Mouse (Mus musculus): ENCODE results near the gene Dus1l. TPM values are rescaled to one million over a fixed set of nuclear protein-coding genes. Genes with fewer than 3 reads are reported as not detected.
"Not testable (repeated sequence)": the region's sequence is repeated elsewhere in the genome, so short reads cannot be mapped to it uniquely, and the experiment has no call there.

Gene Dus1l
- total RNA-seq, 2 experiments from 2014 or later = 22.4 to 30.3 TPM

DNA sequence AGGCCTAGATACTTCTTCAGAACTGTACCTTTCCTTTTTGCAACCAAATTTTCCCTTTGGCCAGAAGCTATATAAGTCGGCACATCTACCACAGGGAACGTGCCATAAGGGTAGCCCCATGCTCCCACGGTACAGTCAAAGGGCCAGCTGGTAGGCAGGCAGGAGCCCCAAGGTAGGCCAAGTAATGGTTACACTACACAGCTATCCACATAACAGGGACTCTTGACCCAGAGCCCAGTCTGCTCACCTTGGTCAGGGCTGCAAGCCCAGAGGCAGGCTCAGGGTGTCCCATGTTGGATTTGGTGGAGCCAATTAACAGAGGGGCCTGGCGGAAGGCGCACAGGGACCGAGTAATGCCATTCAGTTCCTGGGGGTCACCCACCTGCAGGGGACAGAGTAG lies 23.4 kb upstream of the Dus1l start:
- no peak for DNase-seq

DNA sequence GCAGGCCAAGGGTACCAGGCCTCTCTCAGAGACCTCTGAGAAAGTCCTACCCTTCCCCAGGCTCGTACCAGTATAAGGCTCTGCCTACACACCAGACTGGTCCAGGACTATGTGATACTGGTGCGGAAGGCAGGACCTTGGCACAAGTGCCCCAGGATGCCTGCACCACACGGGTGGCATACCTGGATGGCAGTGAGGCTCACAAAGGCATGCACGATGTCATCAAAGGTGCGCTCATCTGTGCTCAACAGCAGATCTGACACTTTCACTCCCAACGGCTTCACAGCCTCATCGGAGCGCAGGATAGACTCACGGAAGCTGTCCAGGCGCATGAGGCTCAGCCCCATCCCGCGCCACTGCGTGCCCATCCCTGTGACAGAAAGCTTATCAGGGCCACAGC lies 22.0 kb upstream of the Dus1l start:
- DNase-seq = no peak

DNA sequence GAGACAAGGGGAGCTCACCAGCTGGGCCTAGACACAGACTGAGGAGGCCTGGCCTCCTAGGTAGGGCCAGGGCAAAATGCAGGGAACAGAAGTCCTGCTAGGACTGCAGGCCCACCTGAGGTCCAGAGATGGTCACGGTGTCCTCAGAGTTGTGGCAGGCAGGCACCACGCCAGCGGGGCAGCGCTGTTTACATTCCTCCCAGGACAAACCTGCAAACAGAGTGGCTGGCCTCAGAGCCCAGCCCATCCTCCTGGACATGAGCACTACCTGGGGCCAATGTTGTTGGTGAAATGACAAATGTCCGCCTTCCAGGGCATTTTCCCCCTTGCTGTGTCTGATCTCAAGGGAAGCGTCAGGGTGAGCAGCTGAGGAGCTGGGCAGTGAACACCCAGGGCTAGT lies 21.2 kb upstream of the Dus1l start:
- no peak for DNase-seq

DNA sequence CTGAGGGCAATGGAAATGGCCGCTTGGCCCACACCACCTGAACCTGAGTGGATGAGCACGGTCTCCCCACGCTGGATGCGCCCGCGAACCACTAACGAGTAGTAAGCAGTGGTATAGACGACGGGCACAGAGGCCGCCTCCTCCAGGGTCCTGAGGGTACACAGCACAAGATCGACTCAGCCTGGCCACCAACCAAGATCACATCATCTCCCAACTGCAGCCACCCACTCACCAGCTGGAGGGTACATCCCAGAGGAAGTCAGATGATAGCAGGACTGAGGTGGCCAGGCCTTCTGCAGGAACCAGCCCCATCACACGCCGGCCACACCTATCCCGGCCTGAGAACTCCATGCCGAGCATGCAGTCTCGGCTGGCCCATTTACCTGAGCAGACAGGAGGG lies 15.9 kb upstream of the Dus1l start:
- no peak for DNase-seq

DNA sequence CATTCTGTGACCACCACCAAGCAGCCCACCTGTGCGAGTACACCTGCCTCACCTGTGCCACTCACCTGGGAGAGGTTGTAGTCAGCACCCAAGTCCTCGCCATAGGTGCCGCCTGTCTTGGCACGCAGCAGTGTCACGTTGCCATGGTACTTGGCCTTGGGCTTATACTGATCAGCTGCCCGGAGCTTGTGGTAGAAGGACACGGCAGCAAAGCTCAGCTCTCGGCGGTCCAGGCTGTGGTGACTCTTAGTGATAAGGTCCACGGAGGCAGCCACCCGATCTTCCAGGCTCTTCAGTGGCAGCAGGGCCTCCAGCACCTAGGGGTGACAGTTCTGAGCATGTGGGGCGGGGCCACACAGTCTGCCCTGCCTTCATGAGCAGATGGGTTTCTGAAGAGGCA lies 11.8 kb upstream of the Dus1l start:
- DNase-seq = no peak

DNA sequence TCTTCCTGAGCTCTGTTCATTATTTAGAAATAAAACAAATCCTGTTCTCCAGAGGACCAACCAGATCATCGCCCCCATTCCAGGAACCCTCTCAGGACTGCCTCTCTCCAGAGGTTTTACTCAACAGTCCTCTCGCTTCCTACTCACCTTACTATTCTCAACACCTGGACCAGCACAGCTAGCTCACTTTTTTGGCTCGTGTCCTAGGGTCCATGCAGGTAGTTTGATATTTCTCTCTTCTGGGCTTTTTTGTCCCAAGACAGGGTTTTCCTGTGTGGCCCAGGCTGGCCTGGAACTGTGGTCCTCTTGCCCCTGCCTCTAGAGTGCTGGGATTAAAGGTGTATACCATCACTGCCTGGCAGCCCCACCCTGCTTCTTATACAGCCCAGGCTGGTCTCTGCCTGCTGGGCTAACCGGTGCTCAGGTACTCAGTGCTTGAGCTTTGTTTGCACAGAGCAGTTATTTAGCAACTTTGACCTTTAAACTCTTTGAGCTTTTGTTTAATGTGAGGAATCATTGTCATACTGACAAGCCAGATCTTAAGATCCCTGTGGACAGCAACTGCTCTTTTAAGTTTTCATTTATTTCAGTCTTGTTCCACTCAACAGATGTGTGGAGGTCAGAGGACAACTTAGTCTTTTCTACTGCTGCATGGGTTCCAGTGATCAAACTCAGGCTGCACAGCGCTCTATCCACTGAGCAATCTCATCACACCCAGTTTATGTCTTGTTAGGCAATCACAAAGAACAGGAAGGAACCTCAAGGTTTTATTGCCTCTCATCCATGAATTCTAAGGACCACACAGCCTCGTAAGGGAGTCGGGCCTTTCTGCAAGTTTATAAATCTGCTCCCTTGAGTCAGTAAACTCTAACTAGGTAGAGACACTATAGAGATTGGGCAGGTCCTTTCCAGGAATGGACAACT lies 9.4 kb upstream of the Dus1l start:
- no peak for DNase-seq

DNA sequence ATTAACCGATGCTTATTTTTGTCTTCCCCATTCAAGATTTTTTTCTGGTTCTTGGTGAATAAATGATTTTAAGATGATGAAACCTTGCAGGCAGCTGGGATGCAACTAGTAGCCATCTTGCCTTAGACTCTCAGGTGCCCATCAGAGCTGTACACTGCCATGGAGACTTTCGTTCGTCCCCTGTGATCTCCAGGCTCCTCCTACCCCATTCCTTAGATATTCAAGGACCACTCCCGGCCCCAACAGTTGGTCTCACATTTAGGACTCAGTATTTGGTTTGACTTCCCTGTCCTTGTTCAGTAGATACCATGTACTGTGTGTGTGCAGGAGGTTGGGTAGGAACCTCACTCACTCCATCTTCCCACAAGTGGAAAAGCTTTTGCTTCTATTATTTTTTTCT lies 8.6 kb upstream of the Dus1l start:
- DNase-seq = no peak

DNA sequence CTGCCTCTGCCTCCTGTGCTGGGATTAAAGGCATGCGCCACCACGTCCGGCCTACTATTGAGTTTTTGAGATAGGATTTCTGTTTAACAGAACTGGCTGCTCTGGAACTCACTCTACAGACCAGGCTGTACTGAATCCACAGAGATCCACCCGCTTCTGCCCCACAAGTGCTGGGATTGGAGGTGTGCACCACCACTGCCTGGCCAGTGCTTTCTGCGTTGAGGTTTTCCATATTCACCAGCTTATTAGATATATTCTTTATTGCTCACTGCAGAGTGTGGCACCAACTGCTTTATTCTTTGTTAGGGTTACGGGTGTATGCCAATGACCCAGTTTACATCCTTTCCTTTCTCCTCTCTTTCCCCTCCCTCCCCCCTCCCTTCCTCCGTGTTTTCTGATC lies 8.1 kb upstream of the Dus1l start:
- no peak for DNase-seq

DNA sequence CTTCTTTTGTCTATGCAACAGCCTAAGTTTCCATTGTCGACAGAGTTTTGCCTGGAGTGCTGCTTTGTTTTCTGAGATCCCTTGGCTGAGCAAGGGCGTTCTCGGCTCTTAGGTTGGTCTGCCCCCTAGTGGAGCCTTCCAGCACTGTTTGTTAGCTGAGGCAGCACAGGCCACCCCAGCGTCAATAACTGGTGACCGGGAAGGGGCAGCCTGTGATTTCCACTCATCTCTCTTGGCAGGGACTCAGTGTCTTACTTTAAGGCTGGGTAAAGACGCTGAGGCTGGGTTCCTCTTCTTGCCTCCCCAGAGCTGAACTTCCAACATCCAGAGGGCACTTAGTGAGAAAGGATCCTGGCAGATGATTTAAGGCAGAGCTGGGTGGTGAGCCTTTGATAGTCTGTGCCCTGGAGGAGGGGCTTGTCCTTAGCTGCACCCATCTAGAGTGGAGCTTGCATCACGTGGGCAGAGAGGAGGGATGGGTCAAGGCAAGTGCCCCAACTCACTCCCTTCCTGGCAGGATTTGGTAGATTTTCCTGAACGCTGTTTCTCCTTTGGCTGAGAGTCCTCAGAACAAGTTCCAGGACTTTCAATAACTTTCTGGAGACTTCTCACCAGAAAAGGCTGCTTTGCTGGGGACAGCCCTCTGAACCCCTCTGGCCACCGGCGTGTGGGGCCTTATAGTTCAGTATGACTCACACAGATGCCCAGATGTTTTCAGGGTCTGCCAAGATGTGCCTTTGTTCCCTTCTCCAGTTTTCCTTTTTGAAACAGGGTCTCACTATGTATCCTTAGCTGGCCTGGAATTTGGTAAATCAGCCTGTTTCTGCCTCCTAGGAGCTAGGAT lies 4.1 kb upstream of the Dus1l start:
- DNase-seq = peak; percentile 92 to 95

DNA sequence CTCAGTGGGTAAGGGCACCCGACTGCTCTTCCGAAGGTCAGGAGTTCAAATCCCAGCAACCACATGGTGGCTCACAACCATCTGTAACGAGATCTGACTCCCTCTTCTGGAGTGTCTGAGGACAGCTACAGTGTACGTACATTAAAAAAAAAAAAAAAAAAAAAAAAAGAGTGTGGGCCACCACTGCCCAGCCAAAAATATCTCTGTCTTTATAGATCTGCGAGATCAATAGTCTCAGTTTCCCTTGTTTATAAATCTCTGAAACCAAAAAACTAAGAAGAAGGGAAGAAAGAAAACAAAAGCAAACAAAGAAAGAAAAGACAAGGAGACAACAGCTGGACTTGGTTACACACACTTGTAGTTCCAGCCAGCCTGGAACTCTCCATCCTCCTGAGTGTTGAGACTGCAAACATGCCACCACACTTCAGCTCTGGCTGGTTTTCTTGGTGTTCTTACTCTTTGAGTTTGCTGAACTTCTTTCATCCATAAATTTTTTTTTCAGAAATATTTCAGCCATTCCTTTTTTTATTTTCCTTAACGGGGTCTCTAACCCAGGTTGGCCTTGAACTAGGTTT lies 3.2 kb upstream of the Dus1l start:
- DNase-seq = no peak

DNA sequence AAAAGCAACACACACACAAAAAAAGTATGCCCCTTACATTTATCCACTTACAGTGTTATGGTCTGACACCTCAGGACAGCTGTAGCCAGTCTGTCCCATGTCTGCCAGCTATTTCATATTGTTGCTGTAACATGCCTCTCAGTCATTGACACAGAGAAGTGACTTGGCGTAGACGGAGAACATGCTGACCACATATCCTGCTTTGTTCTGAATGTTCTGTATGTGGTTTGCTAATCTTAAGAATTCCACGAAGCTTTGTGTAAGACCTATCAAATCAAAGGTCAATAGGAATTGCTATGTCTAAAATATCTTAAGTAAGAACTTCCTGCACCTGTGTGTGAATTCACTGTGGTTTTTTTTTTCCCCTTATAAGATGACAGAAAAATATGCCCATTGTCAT lies 2.0 kb upstream of the Dus1l start:
- DNase-seq = no peak

DNA sequence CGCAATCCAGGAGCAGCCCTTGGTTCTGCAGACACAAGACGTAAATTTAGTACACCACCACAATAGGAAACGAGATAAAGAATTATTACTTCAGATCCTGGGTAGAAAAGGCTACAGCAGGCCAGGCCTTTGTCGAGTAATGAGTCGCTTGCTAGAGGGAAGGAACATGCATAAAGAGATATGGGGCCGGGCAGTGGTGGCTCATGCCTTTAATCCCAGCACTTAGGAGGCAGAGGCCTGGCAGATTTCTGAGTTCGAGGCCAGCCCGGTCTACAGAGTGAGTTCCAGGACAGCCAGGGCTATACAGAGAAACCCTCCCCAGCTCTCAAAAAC lies 377 bp upstream of the Dus1l start:
- DNase-seq = no peak

DNA sequence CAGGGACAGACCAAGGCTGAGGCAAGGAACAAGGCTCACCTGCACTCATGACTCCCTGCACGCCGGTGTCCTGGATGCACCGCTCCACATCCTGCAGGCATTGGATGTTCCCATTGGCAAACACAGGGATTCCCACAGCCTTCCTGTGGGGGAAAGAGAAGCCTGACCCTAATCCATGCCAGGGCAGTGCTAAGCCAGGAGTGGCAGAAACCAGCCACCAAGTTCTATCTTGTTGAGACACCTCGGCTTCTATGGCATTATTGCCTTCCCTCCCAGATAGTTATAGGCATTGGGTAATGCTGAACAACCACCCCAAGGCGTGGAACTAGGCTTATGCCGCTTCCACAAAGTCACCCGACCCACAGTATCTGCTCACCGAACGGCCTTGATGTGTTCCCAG lies 3.6 kb downstream of the Dus1l start:
- DNase-seq = no peak

DNA sequence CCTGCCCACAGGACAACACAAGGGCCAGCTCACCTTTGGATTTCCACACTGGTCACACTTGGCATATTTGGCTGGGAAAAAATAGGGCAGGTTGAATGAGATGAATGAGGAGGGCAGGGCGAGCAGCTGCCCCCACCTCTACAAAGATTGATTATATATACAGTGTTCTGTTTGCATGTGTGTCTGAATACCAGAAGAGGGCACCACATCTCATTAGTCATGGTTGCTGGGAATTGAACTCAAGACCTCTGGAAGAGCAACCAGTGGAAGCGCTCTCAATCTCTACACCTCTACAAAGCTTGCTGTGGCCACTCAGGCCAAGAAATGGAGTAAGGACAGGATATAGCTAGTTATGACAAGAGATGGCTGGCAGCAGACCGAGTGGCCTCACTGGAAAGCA lies 6.4 kb downstream of the Dus1l start:
- DNase-seq = no peak

DNA sequence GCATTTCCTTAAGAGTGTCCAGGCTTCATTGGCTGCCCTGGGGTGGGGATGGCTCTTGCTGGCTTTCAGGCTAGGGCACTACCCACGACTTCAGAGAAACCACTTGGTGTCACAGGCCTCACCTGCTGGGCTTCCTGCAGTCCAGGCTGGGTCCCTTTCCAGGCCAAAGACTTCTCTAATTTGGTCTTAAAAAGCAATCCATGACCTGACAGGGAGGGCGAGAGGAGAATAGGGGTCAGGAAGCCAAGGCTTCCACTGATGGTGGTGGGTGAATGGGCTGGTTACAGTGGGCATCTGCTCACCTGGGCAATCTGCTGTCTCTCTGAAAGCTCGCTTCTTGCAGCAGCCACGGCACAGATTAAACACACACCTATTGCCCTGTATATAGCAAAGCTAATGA lies 6.8 kb downstream of the Dus1l start:
- no peak for DNase-seq

DNA sequence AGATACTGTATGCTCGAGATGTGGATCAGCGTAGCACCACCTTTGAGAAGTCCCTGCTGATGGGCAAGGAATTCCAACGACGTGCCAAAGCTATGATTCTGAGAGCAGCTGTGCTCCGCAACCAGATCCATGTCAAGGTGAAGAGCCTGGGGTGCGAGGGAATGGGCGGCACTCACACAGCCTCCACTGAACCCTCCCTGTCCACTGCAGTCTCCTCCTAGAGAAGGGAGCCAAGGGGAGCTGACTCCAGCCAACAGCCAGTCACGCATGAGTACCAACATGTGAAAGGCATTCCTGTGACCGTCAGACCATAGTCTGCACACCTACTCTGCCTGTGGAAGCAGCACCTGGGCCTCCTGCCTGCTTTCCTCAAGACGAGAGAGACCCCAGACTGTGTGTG lies 7.7 kb downstream of the Dus1l start:
- not testable (repeated sequence) for DNase-seq

DNA sequence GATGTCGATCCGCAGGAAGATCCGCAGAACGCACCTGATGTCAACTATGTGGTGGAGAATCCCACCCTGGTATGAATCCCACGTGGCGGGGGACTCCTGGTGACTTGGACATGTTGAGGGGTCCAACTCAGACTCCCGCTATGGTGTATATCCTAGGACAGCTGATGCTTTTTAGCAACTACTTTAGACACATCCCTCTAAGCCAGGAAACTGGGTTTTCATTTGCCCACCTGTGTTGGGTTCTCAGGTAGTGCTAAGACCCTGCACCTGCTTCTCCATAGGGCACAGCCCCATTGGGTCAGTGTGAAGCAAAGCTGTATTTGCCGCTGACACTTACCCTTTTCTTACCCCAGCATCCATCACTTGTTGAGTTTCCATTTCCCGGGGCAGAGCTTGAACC lies 11.1 kb downstream of the Dus1l start:
- DNase-seq = no peak

DNA sequence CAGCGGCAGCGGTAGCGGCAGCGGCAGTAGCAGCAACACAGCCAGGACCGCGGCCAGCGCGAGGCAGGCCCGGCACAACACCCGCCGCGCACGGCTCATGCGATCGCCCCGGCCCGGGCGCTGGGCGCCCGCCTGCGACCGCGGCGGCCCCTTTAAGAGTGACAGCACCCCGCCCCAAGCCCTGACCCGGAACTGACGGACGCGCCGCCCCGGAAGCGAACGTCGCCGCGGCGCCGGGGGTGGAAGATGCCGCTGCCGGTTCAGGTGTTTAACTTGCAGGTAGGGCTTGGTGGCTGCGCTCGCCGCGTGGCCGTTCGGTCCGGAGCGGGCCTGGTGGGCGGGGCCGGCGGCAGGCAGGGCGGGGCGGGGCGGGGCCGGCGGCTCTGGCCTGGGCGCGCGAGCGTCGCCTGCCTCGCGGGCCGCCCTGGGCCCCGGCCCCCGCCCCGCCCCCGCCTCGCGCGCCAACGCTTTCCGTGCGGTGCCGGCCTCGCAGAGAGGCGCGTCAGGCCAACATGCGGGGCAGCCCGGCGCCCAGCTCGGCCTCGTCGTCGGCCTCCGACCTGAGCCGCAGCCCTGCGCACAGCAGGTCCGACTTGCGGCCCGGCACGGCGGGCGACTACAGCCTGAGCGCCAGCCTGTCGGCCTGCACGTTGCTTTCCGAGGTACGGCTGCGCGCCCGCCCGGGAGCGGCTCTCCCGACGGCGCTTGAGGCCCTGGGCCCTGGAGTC lies 12.0 kb downstream of the Dus1l start, which contains the start of the genes Rfng and Gps1:
Rfng (minus strand) TSS at position 144 of the 728 bp plus-strand sequence.
Gps1 (plus strand) TSS at position 209 of the 728 bp plus-strand sequence.
- DNase-seq = peak; percentile 89 to 90

DNA sequence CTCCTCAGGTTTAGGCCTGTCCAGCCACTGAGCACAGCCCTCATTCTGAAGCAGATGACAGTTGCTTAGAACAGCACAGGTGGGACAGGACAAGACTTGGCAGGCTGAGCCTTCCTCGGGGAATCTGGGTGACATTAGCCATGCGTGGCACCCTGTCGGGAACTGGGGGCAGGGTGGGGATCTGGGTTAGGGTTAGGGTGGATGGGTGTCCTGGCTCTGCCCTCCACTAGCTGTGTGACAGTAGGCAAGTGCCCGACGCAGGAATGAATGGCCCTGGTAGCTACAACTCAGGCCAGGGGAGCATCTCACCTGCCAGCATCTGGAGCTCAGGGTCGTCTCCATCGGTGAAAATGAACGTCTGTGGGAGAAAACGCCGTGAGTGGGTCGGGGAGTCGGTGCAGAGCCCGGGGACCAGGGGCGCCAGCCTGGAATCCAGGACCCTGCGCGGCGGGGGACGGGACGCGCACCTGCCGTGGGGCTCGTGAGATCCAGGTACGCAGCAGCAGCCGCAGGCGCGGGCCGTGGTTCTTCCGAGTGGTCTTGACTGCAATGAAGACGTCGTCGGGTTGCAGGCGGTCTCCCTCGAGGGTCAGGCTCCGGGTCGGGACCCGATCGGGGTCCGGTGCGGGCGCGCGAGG lies 12.7 kb downstream of the Dus1l start:
- no peak for DNase-seq

DNA sequence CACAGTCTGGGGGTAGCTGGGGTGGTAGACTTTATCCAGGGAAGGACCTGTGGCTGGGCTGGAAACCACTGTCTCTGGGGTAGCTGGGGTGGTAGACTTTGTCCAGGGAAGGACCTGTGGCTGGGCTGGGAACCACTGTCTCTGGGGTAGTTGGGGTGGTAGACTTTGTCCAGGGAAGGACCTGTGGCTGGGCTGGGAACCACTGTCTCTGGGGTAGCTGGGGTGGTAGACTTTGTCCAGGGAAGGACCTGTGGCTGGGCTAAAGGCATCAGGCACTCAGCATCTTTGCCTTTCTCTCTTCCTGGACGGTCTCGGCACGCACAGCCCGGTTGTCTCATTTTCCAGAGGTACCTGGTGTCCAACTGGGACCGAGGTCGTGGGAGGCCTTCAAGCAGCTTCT lies 14.8 kb downstream of the Dus1l start:
- not testable (repeated sequence) for DNase-seq

DNA sequence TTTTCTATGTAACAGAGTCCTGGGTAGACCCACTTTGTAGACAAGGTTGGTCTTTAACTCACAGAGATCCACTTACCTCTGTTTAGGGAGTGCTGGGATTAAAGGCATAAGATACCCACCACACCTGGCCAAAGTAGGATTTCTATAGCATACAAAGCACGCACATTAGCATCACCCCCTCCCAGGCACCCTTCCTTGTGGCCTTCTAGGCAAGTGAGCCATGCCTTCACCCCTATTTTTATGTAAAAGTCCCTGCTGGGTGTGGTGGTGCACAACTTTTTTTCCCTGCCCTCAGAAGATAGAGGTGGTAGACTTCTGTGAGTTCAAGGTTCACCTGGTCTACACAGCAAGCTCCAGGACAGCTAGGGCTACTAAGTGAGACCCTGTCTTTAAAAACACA lies 16.3 kb downstream of the Dus1l start:
- DNase-seq = no peak

DNA sequence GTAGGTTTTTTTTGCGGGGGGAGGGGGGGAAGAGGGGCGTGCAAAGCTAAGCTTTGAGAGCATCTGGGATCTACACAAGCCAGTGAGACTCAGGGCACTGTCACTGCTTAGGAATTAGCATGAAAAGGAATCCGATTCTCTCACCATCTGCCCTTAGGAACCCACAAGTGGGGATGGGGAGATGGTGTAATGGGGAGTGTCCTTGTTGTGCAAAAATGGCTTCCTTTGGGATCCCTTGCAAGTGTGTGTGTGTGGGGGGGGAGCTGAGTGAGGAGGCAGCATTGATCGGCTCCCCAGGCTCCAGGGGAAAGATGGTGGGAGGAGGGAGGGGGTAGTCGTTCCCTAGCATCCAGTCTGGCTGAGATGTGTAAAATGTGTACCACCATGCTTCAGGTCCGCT lies 19.1 kb downstream of the Dus1l start:
- DNase-seq = no peak

All from heart, adult 18-20 months (tissue).